Mouse (Mus musculus) kidney, adult 11 months (tissue): Measurements from ENCODE around the gene Bcl7a.

Source experiments
- DNase-seq: peaks from one replicate; pipeline ENCODE4 v3.0.0; 2022

Bcl7a gene

DNA sequence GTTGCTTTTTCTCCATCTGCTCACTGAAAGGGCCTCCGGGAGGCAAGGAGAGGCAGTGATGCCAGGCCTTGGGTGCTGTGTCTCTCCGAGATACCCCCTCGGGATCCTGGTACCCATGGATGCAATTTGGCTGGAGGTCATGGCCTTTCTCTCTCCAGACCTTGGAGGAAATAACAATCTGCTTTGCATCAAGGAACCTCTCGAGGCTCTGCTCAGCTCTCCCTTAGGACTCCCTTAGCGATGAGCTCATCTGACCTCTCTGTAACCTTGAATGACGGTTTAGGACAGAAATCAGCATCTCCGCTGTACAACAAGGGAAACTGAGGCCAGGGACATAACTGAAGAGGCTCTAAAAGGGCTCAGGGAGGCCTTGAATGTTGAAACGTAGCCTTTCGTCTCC is 35.1 kb downstream of the Bcl7a start:
- DNase-seq = peak; percentile 3

DNA sequence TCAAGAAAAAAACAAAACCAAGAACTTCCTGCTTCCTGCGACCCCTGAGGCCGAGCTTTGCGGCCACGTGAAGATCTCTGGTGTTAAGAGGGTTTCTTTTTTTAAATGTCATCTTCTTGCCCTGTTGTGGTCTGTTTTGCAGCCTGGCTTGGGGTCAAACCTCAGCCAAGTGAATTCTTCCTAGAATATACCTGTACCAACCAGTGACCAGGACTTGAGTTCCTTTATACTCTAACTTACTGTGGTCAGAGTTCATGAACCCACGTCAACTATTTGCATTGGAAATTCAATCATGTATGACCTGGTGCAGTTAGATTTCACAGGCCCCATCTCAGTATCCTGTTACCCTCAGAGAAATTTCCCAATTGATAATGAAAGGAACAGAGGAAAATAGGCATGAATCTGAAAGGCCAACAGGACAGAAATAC is 35.9 kb downstream of the Bcl7a start:
- peak; percentile 2 for DNase-seq

GRCm38 (mm10) chr5:123381968-123382367 is 38.3 kb downstream of the Bcl7a start:
- no peak for DNase-seq

- no peak for DNase-seq
Observed at GRCm38 (mm10) chr5:123382686-123383085, 39.1 kb downstream of the Bcl7a start.

DNA sequence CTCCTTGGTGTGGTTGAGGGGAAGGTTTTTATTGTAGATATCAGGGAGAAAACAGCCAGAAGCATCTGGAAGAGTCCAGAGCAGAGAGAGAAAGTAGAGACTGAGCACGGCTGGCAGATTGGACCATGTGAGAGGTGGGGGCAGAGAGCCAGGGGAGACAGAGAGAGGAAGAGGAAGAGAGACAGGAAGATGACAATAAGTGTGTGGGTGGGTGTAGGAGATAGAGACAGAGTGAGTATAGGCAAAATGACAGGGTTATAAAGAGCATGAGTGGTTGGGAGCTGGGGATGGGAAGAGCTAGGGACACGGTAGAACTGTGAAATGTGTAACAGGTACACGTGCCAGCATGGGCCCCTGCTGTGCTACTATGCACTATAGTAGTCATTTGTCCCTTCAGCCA is 44.8 kb downstream of the Bcl7a start:
- no peak for DNase-seq

- DNase-seq = no peak
Observed at GRCm38 (mm10) chr5:123390536-123391441, 47.2 kb downstream of the Bcl7a start.

- DNase-seq = no peak
Observed at GRCm38 (mm10) chr5:123391442-123391809, 47.8 kb downstream of the Bcl7a start.

DNA sequence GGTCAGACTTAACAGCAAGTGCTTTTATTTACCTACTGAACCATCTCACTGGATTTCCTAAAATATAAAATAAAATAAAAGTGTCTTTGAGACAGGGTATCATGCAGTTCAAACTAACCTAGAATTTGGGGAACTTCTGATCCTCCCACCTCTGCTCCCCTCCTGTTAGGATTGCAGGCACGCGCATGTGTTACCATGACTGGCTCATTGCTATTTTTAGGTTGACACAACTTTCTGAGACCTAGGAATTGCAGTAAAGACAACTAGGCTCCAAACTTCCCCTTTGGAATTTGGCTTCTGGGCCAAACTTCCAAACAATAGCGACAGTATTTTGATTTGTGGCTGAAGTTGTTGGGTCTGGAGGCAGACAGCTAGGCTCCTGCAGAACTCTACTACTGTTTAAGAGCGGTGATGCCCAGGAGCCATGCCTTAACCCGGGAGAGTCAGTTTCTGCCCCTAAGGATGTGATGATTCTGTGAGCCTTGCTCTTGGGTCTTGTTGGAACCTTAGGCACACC is 50.2 kb downstream of the Bcl7a start:
- DNase-seq = no peak

- DNase-seq = peak; percentile 97
Observed at GRCm38 (mm10) chr5:123394303-123394956, 50.8 kb downstream of the Bcl7a start, which contains the start of gene Mlxip. Mlxip (plus strand) TSS chr5:123394798.

- DNase-seq = no peak
Observed at GRCm38 (mm10) chr5:123394957-123395881, 51.6 kb downstream of the Bcl7a start.

DNA sequence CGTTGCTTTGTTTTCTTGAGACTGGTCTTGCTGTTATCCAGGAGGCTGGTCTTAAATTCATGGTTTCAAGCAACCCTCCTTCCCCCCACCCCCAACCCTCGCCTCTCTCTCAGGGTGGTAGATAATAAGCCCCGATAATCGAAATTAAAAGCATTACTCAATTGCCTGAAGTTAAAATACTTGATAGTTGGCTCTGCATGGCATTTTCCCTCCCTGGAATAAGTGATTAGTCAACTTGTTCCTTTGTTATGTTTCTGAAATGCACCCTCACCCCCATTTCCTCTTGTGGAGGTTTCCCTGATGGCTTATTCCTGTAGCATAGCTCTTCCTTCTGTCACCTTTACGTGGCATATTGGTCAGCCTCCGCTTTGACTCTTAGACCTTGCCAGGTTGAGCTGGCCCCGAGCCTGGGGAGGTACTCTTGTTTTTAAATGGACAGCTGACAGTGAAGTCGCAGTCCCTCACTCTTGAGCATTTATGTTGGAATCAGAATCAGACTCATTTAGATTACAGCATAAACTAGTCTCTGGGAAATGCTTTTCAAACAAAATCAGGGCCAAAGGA is 53.3 kb downstream of the Bcl7a start:
- DNase-seq = no peak

DNA sequence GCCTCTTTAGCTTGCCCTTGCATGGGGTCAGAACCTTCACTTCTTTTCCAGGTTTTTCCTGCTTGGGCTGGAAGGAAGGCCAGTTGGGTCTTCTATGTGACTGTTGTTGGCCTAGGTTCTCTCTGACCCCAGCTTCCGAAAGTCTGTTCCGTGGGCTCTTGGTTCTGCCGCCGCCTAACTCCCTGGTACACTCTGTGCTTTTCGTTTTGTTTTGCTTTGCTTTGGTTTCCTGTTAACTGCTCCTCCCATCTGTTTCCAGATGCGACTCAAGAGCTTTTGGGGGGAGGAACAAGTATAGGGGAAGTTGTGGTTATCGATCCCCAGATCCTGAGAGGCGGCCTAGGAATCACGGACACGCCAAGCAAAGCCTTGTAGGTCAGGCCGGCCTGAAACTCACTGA is 54.2 kb downstream of the Bcl7a start:
- DNase-seq = no peak

GRCm38 (mm10) chr5:123398856-123399498 is 55.3 kb downstream of the Bcl7a start:
- DNase-seq = no peak

GRCm38 (mm10) chr5:123404480-123404879 is 60.8 kb downstream of the Bcl7a start:
- no peak for DNase-seq

- no peak for DNase-seq
Observed at GRCm38 (mm10) chr5:123406952-123407351, 63.3 kb downstream of the Bcl7a start.

- no peak for DNase-seq
Observed at GRCm38 (mm10) chr5:123408176-123408575, 64.5 kb downstream of the Bcl7a start.

- DNase-seq = no peak
Observed at GRCm38 (mm10) chr5:123412193-123412592, 68.6 kb downstream of the Bcl7a start.

GRCm38 (mm10) chr5:123413866-123414363 is 70.3 kb downstream of the Bcl7a start:
- no peak for DNase-seq

- DNase-seq = no peak
Observed at GRCm38 (mm10) chr5:123416149-123416548, 72.5 kb downstream of the Bcl7a start.

- DNase-seq = no peak
Observed at GRCm38 (mm10) chr5:123416566-123417518, 73.2 kb downstream of the Bcl7a start.
